Mouse (Mus musculus) MEL (cell line): ENCODE measurements at regions not wholly inside any gene's neighbourhood (a gene's known extent, or its start where the extent isn't known, plus 50 kb on each side); places are given as distances from the start of the nearest gene placed in this dataset.

Source experiments
- BHLHE40 ChIP-seq: IDR thresholded peaks from 2 replicates; pipeline ENCODE4 v1.6.1; 2012; ENCODE audit warnings: low read depth, mild to moderate bottlenecking, inconsistent platforms, low read length, improper control_type of control experiment, borderline replicate concordance
- CTCF ChIP-seq, 3 experiments: IDR thresholded peaks in 2 of 3; conservative IDR thresholded peaks in 1 of 3; 2 replicates each; pipeline ENCODE4 v1.5.1; 2011 to 2012; ENCODE audit warnings: low read length in 3 of 3, low read depth in 2 of 3, mild to moderate bottlenecking in 2 of 3, improper control_type of control experiment in 1 of 3, inconsistent platforms in 1 of 3, mixed read lengths in 1 of 3, moderate library complexity in 1 of 3; ENCODE audit not compliant: control insufficient read depth in 1 of 3, insufficient read depth in 1 of 3, poor library complexity in 1 of 3, severe bottlenecking in 1 of 3
- MAFK ChIP-seq: IDR thresholded peaks from 2 replicates; pipeline ENCODE4 v1.6.1; 2011; ENCODE audit warnings: low read depth, mild to moderate bottlenecking, low read length, improper control_type of control experiment, borderline replicate concordance
- MXI1 ChIP-seq: IDR thresholded peaks from 2 replicates; pipeline ENCODE4 v1.6.1; 2011; ENCODE audit warnings: mild to moderate bottlenecking, low read depth, low read length, improper control_type of control experiment
- MYB ChIP-seq: IDR thresholded peaks from 2 replicates; pipeline ENCODE4 v1.6.1; 2011; ENCODE audit warnings: mild to moderate bottlenecking, low read depth, low read length, improper control_type of control experiment
- POLR2A ChIP-seq, 2 experiments: IDR thresholded peaks; 2 replicates each; pipeline ENCODE4 v1.6.1; 2011 to 2012; ENCODE audit warnings: low read length in 2 of 2, mild to moderate bottlenecking in 2 of 2, control low read depth in 1 of 2, improper control_type of control experiment in 1 of 2, low read depth in 1 of 2, moderate library complexity in 1 of 2; ENCODE audit not compliant: control insufficient read depth in 1 of 2, insufficient read depth in 1 of 2, poor library complexity in 1 of 2
- POLR2AphosphoS5 ChIP-seq: IDR thresholded peaks from 2 replicates; pipeline ENCODE4 v1.6.1; 2012; ENCODE audit warnings: low read depth, borderline replicate concordance, mild to moderate bottlenecking, inconsistent platforms, low read length, moderate library complexity, mixed read lengths
- SIN3A ChIP-seq: IDR thresholded peaks from 2 replicates; pipeline ENCODE4 v1.6.1; 2012; ENCODE audit warnings: low read length, improper control_type of control experiment, inconsistent platforms
- UBTF ChIP-seq: IDR thresholded peaks from 2 replicates; pipeline ENCODE4 v1.6.1; 2012; ENCODE audit warnings: low read depth, mild to moderate bottlenecking, inconsistent platforms, low read length, improper control_type of control experiment, moderate library complexity, borderline replicate concordance; ENCODE audit not compliant: insufficient read depth
- USF2 ChIP-seq, 2 experiments: IDR thresholded peaks; 2 replicates each; pipeline ENCODE4 v1.6.1; 2011 to 2012; ENCODE audit warnings: improper control_type of control experiment in 2 of 2, low read length in 2 of 2, borderline replicate concordance in 1 of 2, inconsistent platforms in 1 of 2, low read depth in 1 of 2, mild to moderate bottlenecking in 1 of 2; ENCODE audit not compliant: insufficient read depth in 1 of 2

- TF ChIP-seq USF2 (IDR thresholded peaks at IDR 0.05; ENCODE audit: borderline replicate concordance in 1 of 2, insufficient read depth in 1 of 2, low read depth in 1 of 2, low read length in 2 of 2) (no peak), BHLHE40 (no peak), CTCF (IDR thresholded peaks at IDR 0.05 in 2 of 3, conservative IDR thresholded peaks at IDR 0.05 in 1 of 3; ENCODE audit: control insufficient read depth in 1 of 3, insufficient read depth in 1 of 3, low read depth in 2 of 3, low read length in 3 of 3, poor library complexity in 1 of 3, severe bottlenecking in 1 of 3) (no peak), MXI1 (no peak), POLR2AphosphoS5 (no peak), MAFK (no peak), MYB (no peak), SIN3A (no peak), UBTF (no peak), POLR2A (IDR thresholded peaks at IDR 0.05; ENCODE audit: control insufficient read depth in 1 of 2, insufficient read depth in 1 of 2, low read depth in 1 of 2, low read length in 2 of 2, poor library complexity in 1 of 2) (no peak)
Measured at GRCm38 (mm10) chr16:42784031-42784430, 91.7 kb upstream of the Zbtb20 start.
